Mouse (Mus musculus): Measurements from ENCODE around the gene Mup16. TPM values are rescaled to one million over a fixed set of nuclear protein-coding genes. Genes with fewer than 3 reads are reported as not detected.
"Not testable (repeated sequence)": the region's sequence is repeated elsewhere in the genome, so short reads cannot be mapped to it uniquely, and the experiment has no call there.

Mup16 gene
- not detected in 2 replicates for polyA plus RNA-seq (2015; fragmentation: Nextera tagmentation; extraction: Ambion mirVana)

- not testable (repeated sequence) for H3K9ac ChIP-seq (replicated peaks); H3K27me3 ChIP-seq (replicated peaks); H3K9me3 ChIP-seq (replicated peaks); H3K4me3 ChIP-seq (replicated peaks); H3K4me1 ChIP-seq; H3K27ac ChIP-seq (replicated peaks); H3K36me3 ChIP-seq; ATAC-seq (ENCODE audit: low FRiP score); H3K4me2 ChIP-seq
- 83% methylated on average over 3 of the region's 4 CpGs for WGBS
These were observed at the start of gene Mup16 for GRCm38 (mm10) chr4:61519431-61519830. TSS of gene Mup16 (minus strand) at chr4:61519531.

DNA sequence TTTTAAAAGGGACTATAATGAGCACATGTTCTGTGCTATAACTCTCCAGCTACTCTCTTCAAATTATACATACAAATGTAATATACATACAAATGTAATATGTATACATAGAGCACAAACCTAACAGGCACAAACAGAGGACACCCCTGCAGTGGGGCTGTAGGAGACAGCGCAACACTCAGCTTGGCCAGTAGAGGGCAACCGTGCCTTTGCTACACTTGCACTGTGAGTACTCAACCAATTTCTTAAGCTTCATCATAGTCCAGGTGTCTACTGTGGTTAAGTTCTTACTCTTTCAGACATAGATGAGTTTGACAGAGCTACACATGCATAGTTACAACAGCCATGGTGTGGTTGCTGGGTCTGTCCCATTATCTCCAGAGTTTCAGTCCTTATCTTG lies 36.6 kb upstream of the Mup16 start:
- not testable (repeated sequence) for H3K9ac ChIP-seq (replicated peaks); H3K4me2 ChIP-seq; H3K9me3 ChIP-seq (replicated peaks); H3K27ac ChIP-seq (replicated peaks); H3K36me3 ChIP-seq; H3K27me3 ChIP-seq (replicated peaks); H3K4me3 ChIP-seq (replicated peaks); H3K4me1 ChIP-seq; ATAC-seq (ENCODE audit: low FRiP score)
- 38% methylated on average over 2 of the region's 2 CpGs for WGBS

Other genes with a start within 250 kb of the Mup16 start
- not detected in 2 replicates for gene Mup14, start 215.5 kb downstream of the Mup16 start, polyA plus RNA-seq (2015; fragmentation: Nextera tagmentation; extraction: Ambion mirVana)
- not detected in 2 replicates for gene Mup15, start 79.8 kb downstream of the Mup16 start, polyA plus RNA-seq (2015; fragmentation: Nextera tagmentation; extraction: Ambion mirVana)
- not detected in 2 replicates for gene Mup17, start 76.3 kb upstream of the Mup16 start, polyA plus RNA-seq (2015; fragmentation: Nextera tagmentation; extraction: Ambion mirVana)
- not detected in 2 replicates for gene Mup18, start 154.6 kb upstream of the Mup16 start, polyA plus RNA-seq (2015; fragmentation: Nextera tagmentation; extraction: Ambion mirVana)

Data from neural tube, embryonic 15.5 days (tissue).